Mouse (Mus musculus) heart, postnatal 25 days (tissue): ENCODE data around the gene Zfp93. TPM values are rescaled to one million over a fixed set of nuclear protein-coding genes. Genes with fewer than 3 reads are reported as not detected.
"Not testable (repeated sequence)": the region's sequence is repeated elsewhere in the genome, so short reads cannot be mapped to it uniquely, and the experiment has no call there.

Source experiments
- DNase-seq: peaks from one replicate; pipeline ENCODE4 v3.0.0; 2022; ENCODE audit warnings: low spot score
- intact Hi-C: fragments of 180-260 bp; cut with DNase I; formaldehyde crosslinking; loops from one replicate; pipeline ENCODE4 v1.15.1; 2025
- total RNA-seq, 2 experiments: library from RNA; stranded (reverse); gene quantifications; 2 replicates each; pipeline ENCODE4 v1.2.3; 2021

Zfp93 gene
- total RNA-seq = 1 to 10 TPM; 3.2 to 3.7 TPM

DNA sequence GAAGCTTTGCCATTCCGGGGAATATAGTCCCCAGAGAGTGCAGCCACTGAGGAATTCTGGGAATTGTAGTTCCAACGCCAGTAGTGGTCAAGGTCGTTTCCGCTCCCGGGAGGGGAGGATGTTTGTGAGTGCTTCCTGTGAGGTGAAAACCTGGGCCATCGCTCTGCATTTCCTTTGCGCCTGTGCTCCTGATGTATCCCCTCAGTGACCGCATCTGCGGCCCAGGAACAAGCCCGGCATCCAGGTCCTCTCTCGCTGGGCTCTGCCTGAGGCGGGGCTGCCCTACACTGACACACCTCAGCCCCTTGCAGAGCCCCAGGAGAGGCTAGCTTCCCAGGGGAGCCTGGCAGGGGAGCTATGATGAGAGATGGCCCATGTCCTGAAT is at the start of gene Zfp93:
Zfp93 (plus strand) TSS at position 133 of the 385 bp plus-strand sequence.
- peak; percentile 58 for DNase-seq
- intact Hi-C loops = loop anchor here (2.0 kb wide), 1 partner anchor 47 kb away; the partner anchor contains the start of gene Zfp94

GRCm38 (mm10) chr7:24237040-24237791 is 33.0 kb upstream of the Zfp93 start, which contains the start of gene Zfp109:
Zfp109 (minus strand) TSS chr7:24237560.
- peak; percentile 23 for DNase-seq
- intact Hi-C loops = no loop called here

DNA sequence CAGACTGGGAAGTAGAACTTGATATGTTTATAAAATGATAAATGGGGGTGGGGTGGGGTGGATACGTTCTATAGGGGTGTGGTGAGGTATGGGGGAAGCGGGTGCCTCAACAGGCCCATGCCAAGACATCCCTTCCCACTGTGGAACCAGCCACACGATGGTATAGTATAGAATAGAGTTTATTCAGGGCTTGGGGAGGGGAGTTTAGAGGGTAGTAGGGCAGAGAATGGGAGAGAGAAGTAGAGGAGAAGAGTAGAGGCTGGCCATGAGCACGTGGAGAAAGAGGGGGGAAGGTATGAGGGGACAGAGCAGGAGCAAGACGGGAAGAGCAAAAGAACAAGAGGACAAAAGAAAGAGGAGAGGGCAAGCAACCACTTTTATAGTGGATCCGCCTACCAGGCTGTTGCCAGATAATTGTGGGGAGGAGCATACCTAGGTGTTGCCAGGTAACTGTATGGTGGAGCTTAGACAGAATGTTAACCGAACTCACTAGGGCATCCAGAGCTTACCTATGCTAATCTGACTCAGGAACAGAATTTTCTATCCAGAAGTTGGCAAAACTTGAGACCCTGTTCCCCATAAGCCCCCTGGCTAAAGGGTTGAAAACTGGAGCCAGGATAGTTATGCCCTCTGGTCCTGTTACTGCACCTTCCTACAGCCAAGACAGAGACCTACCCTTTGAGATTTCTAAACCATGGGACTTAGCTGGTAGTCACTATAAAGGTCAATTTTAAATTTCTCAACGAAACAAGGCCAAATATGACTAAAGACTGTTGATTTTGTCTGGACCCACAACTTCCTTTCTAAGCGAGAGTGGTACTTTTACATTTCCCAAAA is 16.2 kb upstream of the Zfp93 start:
- no peak for DNase-seq
- intact Hi-C loops = loop anchor here (1.0 to 2.0 kb wide), 3 partner anchors 15 to 173 kb away; partner anchors contain the start of genes Zfp180 and Zfp235

GRCm38 (mm10) chr7:24254633-24255474 is 15.4 kb upstream of the Zfp93 start, which contains the start of gene Zfp108:
Zfp108 (plus strand) TSS chr7:24254794.
- DNase-seq = peak; percentile 67
- intact Hi-C loops = loop anchor here (1.0 to 5.0 kb wide), 4 partner anchors 14 to 174 kb away; partner anchors contain the start of genes Zfp180 and Zfp235

DNA sequence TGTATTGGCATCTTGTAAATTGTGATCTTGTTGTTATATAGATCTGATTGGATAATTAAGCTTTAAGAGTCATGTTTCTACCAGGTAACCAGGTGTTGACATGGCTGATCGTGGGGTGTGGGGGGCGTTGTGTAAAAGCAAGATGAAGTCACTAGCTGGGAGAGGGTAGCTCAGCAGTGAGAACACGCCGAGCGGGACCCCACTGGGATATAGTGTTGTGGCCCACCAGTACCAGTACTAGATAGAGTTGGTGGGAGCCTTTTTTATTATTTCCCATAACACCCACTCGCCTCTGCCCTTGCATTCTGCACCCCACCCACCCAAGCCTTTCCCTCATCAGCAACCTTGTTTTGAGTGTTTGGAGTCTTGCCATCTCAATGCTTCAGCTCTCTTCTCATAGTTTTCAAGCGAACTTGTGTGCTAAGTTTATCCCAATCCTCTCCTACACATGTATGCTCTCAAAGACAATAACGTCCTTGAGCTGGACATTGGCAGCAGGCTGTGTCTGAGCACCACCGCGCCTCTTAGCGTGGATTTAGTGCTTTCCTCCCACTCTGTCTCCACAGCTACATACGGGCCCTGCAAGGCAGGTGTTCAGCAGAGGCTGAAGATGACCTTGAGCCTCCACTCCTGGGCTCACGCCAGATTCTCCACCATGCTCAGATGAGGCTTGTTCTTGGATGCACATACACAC is 10.8 kb upstream of the Zfp93 start:
- DNase-seq = no peak
- intact Hi-C loops = loop anchor here (5.0 kb wide), 1 partner anchor 52 kb away; no protein-coding TSS in a partner anchor

DNA sequence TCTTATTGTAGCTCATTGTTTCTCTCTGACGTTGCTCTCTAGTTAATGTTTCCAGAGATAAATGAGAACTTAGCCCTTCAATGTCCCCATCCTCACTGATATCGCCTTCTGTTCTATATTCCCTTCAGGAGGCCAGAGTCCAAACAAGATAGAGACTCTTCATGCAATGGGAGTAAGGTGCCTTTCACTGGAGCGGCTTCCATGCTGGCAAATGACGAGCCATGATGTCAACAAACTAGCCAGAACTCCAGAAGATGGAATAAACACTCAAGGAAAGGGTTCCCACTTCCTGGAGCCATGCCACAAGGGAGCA is 10.3 kb upstream of the Zfp93 start:
- no peak for DNase-seq
- intact Hi-C loops = loop anchor here (5.0 kb wide), 1 partner anchor 53 kb away; no protein-coding TSS in a partner anchor

GRCm38 (mm10) chr7:24268176-24269155 is 1.8 kb upstream of the Zfp93 start:
- intact Hi-C loops = loop anchor here (2.0 to 5.0 kb wide), 3 partner anchors 14 to 156 kb away; partner anchors contain the start of genes Zfp108, Zfp112 and Zfp235
- DNase-seq = no peak

DNA sequence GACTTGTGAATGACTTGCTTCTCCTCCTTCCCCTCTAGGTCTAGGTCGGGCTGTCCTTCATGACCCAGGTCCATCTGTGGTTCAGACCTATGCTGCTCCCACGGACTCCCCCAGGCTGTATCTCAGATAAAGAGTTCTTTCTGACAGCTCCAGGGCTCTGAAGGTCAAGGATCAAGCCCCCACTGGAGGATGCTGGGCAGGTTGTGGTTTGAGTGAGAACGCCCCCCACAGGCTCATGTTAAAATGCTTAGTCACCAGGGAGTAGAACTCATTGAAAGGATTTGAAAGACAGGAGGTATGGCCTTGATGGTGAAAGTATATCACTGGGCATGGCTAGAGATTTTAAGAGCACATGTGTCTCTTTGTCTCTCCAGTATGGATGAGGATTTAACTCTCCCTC is 964 bp upstream of the Zfp93 start:
- DNase-seq = no peak
- intact Hi-C loops = loop anchor here (2.0 to 5.0 kb wide), 3 partner anchors 14 to 157 kb away; partner anchors contain the start of genes Zfp108, Zfp112 and Zfp235

- DNase-seq = no peak
- intact Hi-C loops = loop anchor here (2.0 to 5.0 kb wide), 4 partner anchors 15 to 157 kb away; partner anchors contain the start of genes Zfp108, Zfp112, Zfp235 and Zfp94
Measured at GRCm38 (mm10) chr7:24269667-24270287, 443 bp upstream of the Zfp93 start.

DNA sequence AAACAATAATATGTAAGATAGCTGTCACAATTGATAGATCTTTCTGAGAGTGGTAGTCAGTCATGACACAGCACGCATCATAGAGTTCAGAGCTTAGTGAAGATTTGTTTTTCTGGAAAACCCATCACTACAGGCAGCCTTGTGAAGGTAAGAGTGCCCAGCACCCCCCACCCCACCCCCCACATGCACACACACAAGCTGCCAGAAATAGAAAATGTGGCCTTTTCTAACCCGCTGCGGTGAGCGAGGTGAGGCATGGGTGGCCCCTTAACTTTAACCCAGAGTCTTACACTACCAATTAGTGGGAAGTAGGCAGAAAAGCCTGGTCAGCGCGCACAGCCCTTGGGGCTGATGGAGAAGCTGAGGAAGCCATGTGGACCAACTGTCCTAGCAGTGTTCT is 971 bp downstream of the Zfp93 start:
- intact Hi-C loops = loop anchor here (2.0 kb wide), 1 partner anchor 46 kb away; the partner anchor contains the start of gene Zfp94
- DNase-seq = no peak

DNA sequence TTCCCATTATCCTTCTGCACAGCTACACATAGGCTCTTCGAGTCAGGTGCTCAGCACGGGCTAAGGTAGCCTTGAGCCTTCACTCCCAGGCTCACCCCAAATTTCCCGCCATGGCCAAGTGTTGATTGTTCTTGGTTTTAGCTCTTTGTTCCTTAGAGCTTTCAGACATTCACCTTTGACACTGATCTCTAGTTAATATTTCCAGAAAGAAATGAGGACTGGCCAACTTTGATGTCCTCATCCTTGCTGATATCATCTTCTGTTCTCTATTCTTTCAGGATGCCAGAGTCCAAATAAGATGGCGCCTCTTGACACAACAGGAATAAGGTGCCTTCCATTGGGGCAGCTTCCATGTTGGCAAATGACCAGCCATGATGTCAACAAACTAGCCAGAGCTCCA is 4.2 kb downstream of the Zfp93 start:
- DNase-seq = no peak
- intact Hi-C loops = no loop called here

DNA sequence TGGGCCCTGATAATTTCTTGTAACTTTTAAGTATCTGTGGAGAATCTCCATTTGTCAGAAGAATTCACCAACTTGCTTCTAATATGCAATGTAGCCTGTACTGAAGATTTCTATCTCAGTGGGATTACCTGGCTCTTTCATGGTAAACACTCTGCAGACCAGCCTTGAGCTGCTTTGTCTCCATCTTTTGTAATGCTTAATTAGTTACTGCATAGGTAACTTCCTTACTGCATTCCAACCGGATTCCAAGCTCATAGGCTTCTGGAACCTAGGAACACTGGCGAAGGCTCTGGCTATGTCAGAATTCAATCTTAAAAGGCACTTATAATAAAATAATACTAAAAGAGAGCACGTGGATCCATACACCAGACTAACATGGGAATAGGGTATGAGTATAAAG is 8.6 kb downstream of the Zfp93 start:
- intact Hi-C loops, DNase-seq: not testable (repeated sequence)

DNA sequence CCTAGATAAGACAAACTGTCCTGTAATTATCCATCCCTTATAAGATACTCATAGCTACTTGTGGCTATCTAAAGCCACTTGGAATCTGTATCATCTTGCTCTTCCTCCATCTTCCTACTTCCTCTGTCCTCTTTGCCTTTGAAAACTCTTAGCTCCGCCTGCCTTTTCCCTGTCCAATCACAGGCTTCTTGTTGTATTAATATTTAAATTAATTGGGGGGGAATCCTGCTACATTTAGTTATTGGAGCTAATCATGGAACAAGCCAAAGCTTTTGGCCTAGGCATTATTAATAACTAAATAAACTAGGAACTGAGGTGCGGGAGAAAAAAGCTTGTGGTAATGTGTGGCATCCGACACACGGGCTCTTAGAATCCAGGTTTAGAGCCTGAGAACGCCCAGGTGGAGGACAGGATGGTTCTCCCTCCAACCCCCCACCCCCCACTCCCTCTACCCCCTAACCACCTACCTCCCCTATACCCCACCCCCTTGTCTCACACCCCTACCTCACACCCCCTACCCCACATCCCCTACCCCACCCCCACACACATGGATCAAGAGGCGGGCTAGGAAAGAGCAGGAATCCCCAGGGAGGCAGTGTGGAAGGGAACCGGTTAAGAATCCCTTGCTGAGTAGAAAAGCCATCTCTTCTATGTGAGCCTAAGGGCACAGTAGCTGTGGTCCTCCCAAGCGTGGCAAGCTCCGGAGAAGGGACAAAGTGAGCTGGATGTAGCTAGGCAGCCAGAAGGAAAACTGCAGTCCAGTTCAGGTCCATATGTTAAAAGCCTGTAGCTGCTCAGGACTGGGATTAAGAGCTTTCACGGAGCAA is 10.0 kb downstream of the Zfp93 start:
- no peak for DNase-seq
- intact Hi-C loops = no loop called here

- intact Hi-C loops = no loop called here
- no peak for DNase-seq
Measured at GRCm38 (mm10) chr7:24280858-24281145, 10.6 kb downstream of the Zfp93 start.

- DNase-seq = no peak
- intact Hi-C loops = loop anchor here (5.0 kb wide), 1 partner anchor 319 kb away; no protein-coding TSS in a partner anchor
Measured at GRCm38 (mm10) chr7:24286090-24286489, 15.9 kb downstream of the Zfp93 start.

- intact Hi-C loops = loop anchor here (5.0 kb wide), 1 partner anchor 320 kb away; no protein-coding TSS in a partner anchor
- DNase-seq = no peak
Measured at GRCm38 (mm10) chr7:24286916-24287315, 16.7 kb downstream of the Zfp93 start.
